Mouse (Mus musculus) naive thymus-derived CD4-positive, alpha-beta T cell, adult 2 months (primary cell): ENCODE results near the gene Aspdh.

Experiments used
- DNase-seq: peaks from one replicate; pipeline ENCODE4 v3.0.0-alpha.2; 2011; ENCODE audit warnings: low read depth

Aspdh gene

DNA sequence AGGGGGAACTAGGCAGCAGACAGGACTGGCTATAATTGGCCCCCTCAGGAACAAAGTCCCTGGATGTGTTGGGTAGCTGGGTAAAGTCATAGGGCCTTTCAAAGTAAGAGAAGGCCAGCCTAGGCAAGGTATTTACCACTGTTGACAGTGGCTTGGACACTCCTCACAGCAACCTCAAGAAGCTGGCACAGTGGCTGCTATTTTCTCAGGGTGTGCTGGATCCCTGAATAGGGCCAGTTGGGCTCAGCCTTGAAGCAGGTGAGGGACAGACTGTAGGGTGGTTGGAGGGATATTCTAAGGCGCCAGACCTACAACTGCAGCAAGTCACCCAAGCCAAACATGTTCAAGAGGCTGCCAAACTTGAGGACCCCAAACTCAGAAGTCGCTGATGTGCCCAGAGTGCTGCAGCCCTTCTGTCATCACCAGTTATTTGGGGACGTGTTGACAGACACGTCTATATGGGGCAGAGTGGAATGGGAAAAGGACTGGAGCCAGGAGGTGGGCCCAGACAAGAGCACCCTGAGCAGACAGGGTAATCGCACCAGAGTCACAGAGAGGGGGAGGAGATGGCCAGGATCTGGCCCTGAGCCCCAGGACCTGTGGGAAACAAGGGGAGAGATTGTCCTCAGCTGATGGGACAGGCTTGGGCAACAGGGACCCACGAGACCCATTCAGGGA, 6.8 kb downstream of the Aspdh start:
- DNase-seq = no peak

DNA sequence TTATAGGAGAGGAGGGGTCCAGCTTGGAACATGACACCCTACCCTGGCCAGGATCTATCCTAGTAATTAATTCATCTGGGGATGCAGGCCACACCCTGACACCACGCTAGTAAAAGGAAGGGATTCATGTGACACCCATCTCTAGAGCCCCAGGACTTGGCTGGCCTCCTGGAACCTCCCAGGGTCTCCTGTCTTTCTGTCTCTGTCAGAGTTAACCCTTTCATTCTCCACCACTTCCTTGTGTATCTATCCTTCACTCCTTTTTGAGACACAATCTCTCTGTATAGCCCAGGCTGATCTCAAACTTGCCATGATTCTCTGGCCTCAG, 7.3 kb downstream of the Aspdh start:
- no peak for DNase-seq

DNA sequence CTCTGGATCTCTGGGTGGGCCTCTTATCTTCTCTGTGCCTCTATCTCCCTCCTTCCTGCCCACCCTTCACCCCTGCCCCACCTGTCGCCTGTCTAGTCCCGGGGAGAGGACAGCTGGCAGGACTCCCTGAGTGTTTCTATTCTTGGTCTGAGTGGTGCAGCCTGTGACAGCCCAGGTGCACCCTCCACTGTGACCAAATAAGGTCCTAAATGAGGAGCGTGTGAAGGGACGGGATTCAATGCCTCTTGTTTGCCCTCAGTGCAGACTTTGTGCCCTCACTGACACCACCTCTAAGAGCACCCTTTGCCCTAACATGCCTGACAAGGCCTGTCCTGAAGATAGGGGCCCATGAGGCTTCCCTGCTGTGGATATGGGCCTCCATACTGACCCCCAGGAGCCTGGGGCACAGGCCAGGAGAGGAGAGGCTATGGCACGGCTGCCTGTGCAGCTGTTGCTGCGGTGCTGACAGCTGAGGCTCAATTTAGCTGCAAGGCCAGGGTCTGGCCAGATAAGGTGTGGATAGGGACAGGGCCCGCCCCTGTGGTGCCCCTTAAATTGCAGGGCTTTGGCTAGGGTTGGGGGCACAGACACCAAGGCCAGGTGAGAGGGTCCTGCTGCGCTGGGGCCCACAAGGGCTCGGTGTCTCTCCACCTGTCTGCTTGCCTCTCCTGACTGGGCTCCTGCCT, 7.9 kb downstream of the Aspdh start:
- no peak for DNase-seq

DNA sequence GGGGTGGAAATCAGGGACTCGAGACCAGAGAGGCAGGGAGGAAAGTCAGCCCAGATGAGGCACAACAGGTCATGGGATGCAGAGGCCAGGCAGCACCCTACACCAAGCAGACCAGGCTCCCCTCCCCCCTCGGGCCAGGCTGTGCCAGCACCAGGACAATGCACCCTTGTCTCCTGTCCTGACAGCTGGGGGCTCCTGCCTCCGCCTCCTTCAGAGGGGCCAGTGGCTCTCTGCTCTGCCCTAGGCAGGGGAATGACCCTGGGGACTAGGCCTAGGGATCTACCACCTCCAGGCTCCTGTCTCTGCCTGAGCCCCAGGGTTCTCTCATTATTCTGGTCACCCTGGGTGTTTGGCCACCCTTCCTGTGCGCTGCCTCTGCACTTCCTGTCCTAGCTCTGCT, 9.2 kb downstream of the Aspdh start:
- no peak for DNase-seq

DNA sequence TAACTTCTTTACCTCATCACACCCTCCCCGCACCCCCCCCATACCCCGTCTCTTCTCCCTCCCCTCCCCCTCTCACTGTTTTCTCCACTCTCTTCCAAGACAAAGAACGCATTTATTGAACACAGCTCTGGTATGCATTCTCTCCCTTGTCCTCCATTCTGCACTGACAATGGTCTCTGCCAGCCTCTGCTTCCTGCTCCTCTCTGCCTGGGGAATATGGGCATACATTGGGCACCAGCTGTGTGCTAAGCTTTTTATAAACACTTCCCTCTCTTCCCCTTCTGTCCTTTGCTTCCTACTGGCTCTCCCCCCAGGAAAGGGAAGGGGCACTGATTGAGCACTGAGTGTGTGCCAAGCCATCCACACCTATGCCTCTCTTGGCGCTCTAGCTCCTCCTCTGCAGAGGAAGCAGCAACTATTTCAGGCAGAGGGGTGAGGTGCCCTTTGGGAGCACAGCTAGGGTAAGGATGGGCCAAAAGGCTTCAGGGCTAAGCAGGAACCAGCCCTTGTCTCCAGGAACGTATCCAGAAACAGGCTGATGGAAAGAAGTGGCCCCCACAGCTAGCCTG, 9.9 kb downstream of the Aspdh start:
- no peak for DNase-seq

DNA sequence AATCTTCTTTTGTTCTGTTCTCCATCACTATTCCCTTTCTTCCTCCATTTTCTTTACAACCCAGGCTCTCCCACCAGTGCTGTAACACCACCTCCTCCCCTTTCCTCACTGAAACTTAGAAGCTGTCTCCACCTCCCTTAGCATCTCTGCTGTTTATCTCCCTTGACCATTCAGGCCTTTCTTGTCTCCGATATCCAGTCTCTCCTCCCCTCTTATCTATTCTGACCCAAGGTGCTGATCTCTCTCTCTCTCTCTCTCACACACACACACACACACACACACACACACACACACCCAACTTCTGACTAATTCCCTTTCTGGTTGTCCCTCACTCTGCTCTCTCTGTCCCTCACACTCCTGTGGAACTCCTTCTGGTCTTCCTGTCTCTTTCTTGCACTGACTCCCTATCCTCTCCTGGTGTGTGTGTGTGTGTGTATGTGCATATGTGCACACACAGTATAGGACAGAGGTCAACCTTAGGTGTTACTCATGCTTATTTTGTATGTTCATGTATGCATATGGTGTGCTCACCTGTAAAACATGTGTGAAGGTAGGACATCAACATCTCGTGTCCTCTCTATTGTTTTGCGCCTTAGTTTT, 17.7 kb downstream of the Aspdh start:
- DNase-seq = no peak

DNA sequence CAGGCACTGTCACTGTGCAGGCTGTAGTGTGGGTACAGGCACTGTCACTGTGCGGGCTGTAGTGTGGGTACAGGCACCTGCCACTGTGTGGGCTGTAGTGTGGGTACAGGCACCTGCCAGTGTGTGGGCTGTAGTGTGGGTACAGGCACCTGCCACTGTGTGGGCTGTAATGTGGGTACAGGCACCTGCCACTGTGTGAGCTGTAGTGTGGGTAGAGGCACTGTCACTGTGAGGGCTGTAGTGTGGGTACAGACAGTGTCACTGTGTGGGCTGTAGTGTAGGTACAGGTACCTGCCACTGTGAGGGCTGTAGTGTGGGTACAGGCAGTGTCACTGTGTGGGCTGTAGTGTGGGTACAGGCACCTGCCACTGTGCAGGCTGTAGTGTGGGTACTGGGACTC, 18.9 kb downstream of the Aspdh start:
- DNase-seq = no peak

DNA sequence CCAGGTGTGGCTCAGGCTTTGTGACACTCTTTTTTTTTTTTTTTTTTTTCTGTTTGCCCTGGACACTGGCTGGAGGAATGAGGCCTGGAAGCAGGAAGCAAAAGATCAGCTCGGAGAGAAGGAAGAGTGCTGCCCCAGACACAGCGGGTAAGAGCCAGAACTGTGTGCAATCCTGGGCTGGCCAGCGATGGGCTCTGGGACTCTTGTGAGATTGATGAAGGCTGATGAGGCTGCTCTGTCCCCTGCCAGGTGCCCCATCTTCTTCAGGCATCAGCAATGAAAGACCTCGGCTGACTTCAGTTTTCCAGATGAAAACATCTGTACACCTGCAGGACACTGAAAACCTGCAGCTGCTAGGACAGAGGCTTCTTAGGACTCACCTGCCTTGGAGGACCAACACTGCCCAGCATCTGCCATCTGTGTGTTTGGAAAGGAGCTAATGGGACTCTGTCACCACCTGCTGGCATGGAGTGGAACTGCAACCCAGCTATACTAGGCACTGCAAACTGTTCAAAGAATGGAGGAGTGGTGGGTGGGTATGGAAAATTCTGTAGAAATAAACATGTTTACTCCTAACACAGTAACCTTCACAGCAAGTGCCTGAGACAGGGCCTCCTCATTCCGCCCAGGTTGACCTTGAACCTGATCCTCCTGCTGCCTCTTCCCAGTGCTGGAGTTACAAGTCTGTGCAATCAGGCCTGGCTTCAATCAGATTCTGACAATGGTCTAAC, 19.8 kb downstream of the Aspdh start:
- DNase-seq = peak; percentile 89

DNA sequence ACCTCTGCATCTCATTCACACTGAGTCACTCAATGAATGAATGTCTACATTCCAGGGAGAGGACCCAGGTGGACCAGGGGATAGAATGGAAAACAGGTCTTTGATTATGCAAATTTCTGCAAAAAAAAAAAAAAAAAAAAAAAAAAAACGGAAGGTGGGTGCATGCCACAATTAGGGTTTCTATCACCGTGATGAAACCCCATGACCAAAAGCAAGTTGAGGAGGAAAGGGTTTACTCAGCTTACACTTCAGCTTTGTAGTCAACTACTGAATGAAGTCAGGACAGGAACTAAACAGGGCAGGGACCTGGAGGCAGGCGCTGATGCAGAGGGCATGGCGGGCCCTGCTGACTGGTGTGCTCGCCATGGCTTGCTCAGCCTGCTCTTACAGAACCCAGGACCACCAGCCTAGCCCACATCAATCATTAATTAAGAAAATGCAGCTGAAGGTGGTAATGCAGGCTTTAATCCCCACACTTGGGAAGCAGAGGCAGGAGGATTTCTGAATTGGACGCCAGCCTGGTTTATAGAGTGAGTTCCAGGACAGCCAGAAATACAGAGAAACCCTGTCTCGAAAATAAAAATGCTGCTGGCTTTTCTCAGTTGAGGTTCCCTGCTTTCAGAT, 20.5 kb downstream of the Aspdh start:
- no peak for DNase-seq

DNA sequence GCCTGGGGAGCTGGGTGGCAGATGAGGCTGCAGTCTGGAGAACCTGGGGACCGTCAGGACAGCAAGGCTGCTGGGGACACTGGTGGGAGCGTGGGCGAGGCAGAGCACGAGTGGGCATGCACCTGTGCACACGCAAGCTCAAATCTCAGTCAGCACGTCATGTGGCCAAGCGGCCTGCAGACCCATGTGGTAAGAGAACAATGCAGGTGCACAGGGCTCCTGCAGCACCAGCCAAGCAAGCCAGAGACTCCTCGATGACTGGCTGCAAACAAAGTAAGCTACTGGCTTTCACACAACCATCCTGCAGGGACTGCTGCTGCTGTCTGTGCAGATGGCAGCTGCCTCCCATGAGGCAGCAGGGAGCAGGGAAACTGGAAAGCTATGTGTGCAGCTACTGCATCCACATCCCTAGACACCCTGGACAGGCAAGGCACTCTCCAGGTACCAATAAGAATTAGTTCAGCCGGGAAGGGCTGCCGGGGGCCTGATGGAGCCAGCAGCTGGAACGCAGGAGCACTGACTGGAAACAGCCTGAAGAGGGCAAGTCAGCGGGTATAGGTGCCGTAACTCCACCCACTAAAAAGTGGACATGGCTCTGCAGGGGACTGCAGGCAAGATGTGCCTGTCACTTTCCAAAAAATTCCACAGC, 21.9 kb downstream of the Aspdh start:
- DNase-seq = no peak

DNA sequence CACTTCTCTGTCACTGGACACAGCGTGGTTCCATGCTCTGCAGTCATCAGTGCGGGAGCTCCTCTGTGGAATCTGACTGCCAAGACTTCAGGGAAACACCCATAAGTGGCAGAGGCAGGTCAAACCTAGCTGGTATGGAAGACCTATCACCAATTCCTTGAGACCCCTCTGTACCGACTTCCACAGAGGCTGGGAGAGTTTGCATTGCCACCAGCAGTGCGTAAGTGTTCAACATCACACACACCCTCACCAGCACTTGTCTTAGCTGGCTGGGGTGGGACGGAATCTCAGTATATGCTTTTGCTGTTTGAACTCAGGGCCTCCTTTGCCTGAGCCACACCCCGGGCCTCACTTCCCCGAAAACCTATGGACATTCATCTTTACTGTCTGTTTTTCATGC, 22.7 kb downstream of the Aspdh start:
- no peak for DNase-seq

DNA sequence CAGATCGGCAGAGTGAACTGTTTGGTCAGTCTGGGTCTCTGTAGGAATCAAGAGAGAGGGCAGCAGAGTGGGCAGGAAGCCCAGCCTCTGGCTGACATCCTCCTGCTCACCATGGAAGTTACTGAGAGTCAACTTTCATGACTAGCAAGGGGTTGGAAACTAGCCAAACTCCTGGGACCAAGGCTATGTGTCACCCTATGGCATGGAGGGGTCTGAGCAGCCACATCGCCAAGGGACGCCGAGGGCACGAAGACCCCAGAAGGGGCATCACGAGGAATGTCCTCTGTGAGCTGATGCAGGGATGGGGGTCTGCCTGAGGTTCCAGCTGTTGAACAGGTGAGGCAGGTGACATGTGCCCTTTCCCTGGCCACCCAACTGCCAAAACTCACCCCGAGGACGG, 23.4 kb downstream of the Aspdh start:
- DNase-seq = no peak

DNA sequence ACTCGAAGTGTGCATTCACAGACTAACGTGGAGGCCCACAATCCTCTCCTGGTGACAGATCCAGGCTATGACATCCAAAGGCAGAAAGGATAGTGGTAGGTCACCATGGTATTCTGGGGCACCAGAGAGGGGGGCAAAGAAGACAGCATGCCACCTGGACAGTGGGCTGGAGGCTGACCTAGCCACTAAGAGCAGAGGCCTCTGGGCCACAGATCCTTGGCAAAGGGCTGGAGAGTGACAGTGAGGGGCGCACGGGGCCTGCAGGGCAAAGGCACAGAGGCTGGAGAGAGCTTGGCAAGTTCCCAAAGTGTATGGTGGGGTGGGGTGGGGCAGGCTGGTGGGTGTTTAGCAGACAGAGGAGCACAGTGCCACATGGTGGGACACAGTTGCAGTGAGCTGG, 25.1 kb downstream of the Aspdh start:
- no peak for DNase-seq

DNA sequence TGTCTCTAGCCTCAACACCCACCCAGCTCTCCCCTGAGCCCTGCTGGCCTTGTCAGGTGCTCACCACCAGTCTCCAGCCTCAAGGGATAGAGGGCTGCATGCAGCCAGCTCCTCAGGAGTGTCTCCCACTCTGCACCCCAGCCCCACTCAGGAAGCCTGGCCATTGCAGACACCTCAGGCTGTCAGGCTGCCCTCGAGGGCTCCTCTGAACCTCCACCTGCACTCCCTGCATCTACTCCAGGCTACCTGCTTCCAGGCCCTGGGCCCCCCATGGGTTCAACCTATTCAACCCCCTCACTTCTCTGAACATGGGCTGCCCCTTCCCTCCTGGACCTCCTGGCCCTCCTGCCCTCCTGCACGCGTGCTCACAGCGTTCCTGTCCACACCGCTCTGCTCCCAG, 26.2 kb downstream of the Aspdh start:
- no peak for DNase-seq

DNA sequence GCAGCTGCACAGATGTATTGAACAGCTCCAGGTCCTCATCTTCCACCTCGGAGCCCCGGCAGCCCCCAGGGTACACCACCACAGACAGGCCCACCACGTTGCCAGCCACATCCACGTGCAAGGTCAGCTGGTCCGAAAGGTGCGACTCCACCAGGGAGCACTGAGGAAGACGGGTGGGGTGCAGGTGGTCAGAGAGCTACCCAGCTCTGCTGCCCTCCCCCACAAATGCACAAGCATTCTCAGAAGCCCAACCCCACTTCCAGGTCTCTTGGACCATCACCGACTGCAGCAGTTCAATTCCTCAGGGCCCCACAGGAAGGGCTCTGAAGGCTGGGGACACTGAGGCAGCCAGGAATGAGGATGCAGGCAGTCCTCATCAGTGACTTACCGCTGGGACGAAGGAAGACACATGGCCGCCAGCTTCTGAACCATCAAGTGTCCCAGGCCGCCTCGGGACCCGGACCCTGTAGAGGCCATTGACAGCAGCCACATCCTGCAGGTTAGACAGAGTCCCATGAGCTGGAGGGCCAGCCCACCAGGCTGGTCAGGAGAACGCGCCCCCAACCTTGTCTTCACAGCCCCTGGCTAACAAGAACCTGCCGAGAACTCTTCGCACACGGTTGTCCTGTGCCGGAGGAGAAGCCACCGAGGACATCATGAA, 27.1 kb downstream of the Aspdh start:
- DNase-seq = no peak

DNA sequence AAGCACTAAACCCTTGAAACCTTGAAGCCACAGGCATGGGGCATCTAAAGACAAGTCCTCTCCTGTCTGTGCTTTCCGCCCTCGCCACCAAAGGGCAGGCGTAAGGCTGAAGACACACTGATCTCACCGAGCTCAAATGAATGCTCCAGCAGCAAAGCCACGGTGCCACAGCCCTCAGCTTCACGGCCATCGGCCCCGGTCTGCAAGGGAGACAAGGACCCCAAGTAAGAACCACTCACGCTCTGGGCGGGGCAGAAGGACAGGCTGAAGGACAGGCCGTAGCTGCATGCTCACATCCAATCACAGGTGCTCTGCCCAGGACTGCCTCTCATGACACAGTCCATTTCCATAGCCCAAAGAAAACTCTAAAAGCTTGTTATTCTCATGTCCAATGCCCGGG, 29.5 kb downstream of the Aspdh start:
- no peak for DNase-seq

DNA sequence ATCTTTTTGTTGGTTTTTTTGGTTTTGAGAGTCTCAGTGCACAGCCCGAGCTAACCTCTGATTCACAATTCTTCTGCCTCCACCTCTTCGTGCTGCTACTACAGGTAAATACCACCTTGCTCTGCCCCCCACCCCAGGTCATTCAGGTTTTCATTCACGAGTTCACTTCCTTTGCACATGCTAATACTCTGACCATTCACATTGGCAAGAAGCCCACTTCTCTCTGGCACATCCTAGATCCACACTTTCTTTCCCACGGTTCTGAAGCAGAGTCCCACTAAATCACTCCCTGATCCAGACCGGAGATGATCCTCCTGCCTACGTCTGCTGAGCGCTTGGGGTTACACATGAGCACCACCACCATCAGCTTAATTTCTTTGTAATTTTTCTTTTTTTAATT, 29.9 kb downstream of the Aspdh start:
- DNase-seq = no peak

DNA sequence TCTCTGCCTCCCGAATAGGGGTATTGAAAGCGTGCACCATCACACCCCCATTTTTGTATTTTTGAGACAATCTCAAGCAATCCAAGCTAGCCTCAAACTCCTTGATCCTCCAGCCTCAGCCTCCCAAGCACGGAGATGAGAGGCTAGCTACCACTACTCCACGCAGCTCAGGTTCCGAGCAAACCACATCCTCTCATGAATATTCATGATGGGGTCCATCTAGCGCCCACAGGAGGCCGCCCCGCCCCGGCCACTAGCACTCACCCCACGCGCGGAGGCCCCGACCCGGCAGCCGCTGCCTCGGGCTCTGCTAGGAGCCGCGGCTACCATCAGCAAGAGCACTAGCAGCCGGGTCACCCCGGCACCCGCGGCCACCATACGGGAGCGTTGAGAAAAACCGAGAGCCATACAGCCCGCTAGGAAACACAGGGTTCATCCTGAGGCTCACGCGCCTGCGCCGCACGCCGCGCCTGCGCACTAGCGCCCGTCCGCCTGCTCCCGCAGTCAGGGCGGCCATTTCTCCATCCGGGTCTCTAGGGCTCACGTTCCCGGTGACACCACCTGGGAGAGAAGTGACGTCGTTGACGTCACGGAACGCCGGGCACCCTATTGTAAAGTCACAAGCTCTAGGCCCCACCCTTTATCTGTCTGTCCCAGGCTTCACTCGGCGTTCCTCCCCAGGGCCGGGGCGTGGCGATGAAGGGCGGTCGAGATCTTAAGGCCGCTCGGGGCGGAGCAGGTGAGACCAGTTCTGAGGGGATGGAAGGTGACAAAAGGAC, 31.0 kb downstream of the Aspdh start, which contains the start of the genes Emc10 and Fam71e1:
Emc10 (minus strand) TSS at position 538 of the 779 bp plus-strand sequence.
Fam71e1 (plus strand) TSS at position 590 of the 779 bp plus-strand sequence.
- peak; percentile 100 for DNase-seq

DNA sequence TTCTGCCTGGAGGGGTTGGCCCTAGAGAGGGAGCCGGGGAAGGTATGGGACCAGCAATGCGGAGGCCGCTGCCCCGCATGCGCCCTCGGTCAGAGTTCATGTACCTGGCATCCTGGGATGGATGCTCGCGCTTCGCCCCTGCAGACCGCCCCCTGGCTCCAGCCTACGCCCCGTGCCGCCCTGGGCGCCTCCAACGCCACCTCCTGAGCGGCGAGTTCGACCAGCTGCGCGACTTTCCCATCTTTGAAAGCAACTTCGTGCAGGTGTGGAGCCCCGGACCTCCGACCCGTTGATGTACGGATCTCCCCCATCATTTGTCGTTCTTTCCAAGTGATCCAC, 31.5 kb downstream of the Aspdh start:
- no peak for DNase-seq

DNA sequence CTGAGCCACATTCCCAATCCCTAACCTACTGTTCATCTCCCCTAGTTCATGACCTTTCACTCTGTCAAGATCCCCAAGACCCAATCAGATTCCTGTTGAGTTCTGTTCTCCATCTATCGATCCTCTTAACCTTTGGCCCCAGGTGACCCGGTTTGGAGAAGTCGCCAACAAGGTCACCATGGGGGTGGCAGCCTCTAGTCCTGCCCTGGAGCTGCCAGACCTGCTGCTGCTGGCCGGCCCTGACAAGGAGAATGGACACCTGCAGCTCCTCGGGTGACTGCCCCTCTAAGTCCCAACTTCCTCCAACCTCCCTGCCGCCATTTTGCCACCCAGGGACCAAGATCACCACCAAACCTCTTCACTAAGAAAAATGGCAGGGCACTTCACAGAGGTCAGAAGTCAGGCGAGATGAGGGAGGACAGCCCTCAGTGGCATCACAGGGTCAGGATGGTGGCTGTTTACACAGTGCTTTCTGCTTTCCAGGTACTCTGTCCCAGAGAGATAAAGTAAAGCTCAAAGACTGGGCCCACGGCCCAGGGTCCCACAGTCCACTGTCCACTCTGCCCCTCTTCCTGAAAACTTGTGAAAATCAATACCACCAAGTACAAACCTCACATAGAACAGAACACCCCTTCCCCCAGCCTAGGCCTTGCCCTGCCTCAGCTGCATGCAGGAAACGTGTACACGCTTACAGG, 32.3 kb downstream of the Aspdh start:
- DNase-seq = no peak
